Mouse (Mus musculus) kidney, postnatal 0 days (tissue): Measurements from ENCODE around the gene Enthd1. TPM values are rescaled to one million over a fixed set of nuclear protein-coding genes. Genes with fewer than 3 reads are reported as not detected.
"Not testable (repeated sequence)": the region's sequence is repeated elsewhere in the genome, so short reads cannot be mapped to it uniquely, and the experiment has no call there.

Experiments used
- ATAC-seq: fragments of 200-750 bp; cut with Nextera tagmentation; replicated peaks from 2 replicates; pipeline ENCODE4 v1.8.0; 2017; ENCODE audit warnings: low read depth, moderate number of reproducible peaks, moderate TSS enrichment, moderate library complexity; ENCODE audit not compliant: low FRiP score
- DNase-seq: peaks from one replicate; pipeline ENCODE4 v3.0.0-alpha.2; 2016; ENCODE audit warnings: low spot score
- H3K27ac ChIP-seq: fragments of 300-500 bp; sonication (generic); 2 replicates; pipeline ENCODE4 v1.5.1; 2014; ENCODE audit warnings: mild to moderate bottlenecking
- H3K27me3 ChIP-seq: fragments of 300-500 bp; sonication (generic); 2 replicates; pipeline ENCODE4 v1.6.1; 2014; ENCODE audit warnings: low read length, mixed read lengths; ENCODE audit not compliant: insufficient read depth
- H3K36me3 ChIP-seq: fragments of 300-500 bp; sonication (generic); 2 replicates; pipeline ENCODE4 v1.6.1; 2014; ENCODE audit warnings: low read length, mixed read lengths; ENCODE audit not compliant: insufficient read depth
- H3K4me1 ChIP-seq: fragments of 300-500 bp; sonication (generic); replicated peaks from 2 replicates; pipeline ENCODE4 v1.6.1; 2014; ENCODE audit warnings: antibody characterized with exemption, low read length, mixed read lengths; ENCODE audit not compliant: insufficient read depth
- H3K4me2 ChIP-seq: fragments of 300-500 bp; sonication (generic); 2 replicates; pipeline ENCODE4 v1.6.1; 2014; ENCODE audit warnings: mild to moderate bottlenecking, low read length, moderate library complexity, mixed read lengths
- H3K4me3 ChIP-seq: fragments of 300-500 bp; sonication (generic); replicated peaks from 2 replicates; pipeline ENCODE4 v1.5.1; 2014; ENCODE audit warnings: low read depth, low read length
- H3K9ac ChIP-seq: fragments of 300-500 bp; sonication (generic); 2 replicates; pipeline ENCODE4 v1.6.1; 2014; ENCODE audit warnings: low read depth, low read length
- H3K9me3 ChIP-seq: fragments of 300-500 bp; sonication (generic); replicated peaks from 2 replicates; pipeline ENCODE4 v1.6.1; 2016; ENCODE audit warnings: low read length, inconsistent platforms, mixed read lengths
- CTCF ChIP-seq: IDR thresholded peaks from 2 replicates; pipeline ENCODE4 v1.5.1; 2016; ENCODE audit warnings: antibody characterized with exemption, low read depth, mild to moderate bottlenecking, moderate library complexity
- WGBS: fragments of 180-500 bp; shearing (Covaris S2); extraction: QIAGEN DNeasy Blood & Tissue Kit; methylation state at CpG from one replicate; pipeline ENCODE4 v1.1.7; 2014; 5-methylcytosine and 5-hydroxymethylcytosine counted together
- polyA plus RNA-seq: library from polyadenylated mRNA; unstranded; fragments of >200 nt; fragmentation: Nextera tagmentation; extraction: Ambion mirVana; gene quantifications from 2 replicates; pipeline ENCODE4 v1.2.1, GENCODE M21; 2015

The Enthd1 gene
- polyA plus RNA-seq, 1 experiment from 2014 or later: not detected

GRCm38 (mm10) chr15:80586296-80586695, 21.3 kb upstream of the Enthd1 start:
- Histone ChIP-seq H3K4me2 (no peak overlapping the region), H3K9me3 (no peaks in the 10 kb centered on the region), H3K36me3 (no peaks in the 10 kb centered on the region), H3K4me1 (no peaks in the 10 kb centered on the region), H3K27ac (no peak overlapping the region), H3K4me3 (no peak overlapping the region), H3K9ac (no peak overlapping the region), H3K27me3 (no peaks in the 10 kb centered on the region)
- TF ChIP-seq CTCF: no peak
- 44% methylated on average over 4 of the region's 4 CpGs for WGBS
- no peak for ATAC-seq
- no peak for DNase-seq

GRCm38 (mm10) chr15:80582581-80583495, 17.9 kb upstream of the Enthd1 start:
- H3K27me3 ChIP-seq: no peaks in the 10 kb centered on the region

GRCm38 (mm10) chr15:80580585-80580984, 15.6 kb upstream of the Enthd1 start:
- DNase-seq, H3K4me2 ChIP-seq, H3K4me1 ChIP-seq, H3K36me3 ChIP-seq, H3K9me3 ChIP-seq, H3K9ac ChIP-seq, H3K27ac ChIP-seq, ATAC-seq, H3K27me3 ChIP-seq, H3K4me3 ChIP-seq: not testable (repeated sequence)
- WGBS: 77% methylated on average over 1 of the region's 1 CpGs

More at GRCm38 (mm10) chr15:80582581-80583495, 17.9 kb upstream of the Enthd1 start:
- WGBS: 52% methylated on average over 20 of the region's 20 CpGs
- Histone ChIP-seq H3K9ac (no peak overlapping the region), H3K27ac (no peak overlapping the region), H3K4me1 (no peaks in the 10 kb centered on the region), H3K36me3 (no peaks in the 10 kb centered on the region), H3K4me2 (no peak overlapping the region), H3K4me3 (no peak overlapping the region), H3K9me3 (no peaks in the 10 kb centered on the region)
- TF ChIP-seq CTCF: no peak
- DNase-seq: no peak
- no peak for ATAC-seq

GRCm38 (mm10) chr15:80579121-80579520, 14.2 kb upstream of the Enthd1 start:
- Histone ChIP-seq H3K36me3 (no peaks in the 10 kb centered on the region), H3K4me1 (no peaks in the 10 kb centered on the region), H3K9me3 (no peaks in the 10 kb centered on the region), H3K27me3 (no peaks in the 10 kb centered on the region; the same call in 1 of the 2 replicates), H3K9ac (no peak overlapping the region), H3K4me2 (no peak overlapping the region), H3K27ac (no peak overlapping the region), H3K4me3 (no peak overlapping the region)
- no peak for ATAC-seq
- no peak for TF ChIP-seq CTCF
- 51% methylated on average over 3 of the region's 3 CpGs for WGBS
- no peak for DNase-seq

- Histone ChIP-seq H3K9me3 (no peaks in the 10 kb centered on the region), H3K27me3 (no peaks in the 10 kb centered on the region; the same call in 1 of the 2 replicates), H3K4me3 (no peak overlapping the region), H3K4me1 (no peaks in the 10 kb centered on the region), H3K36me3 (no peaks in the 10 kb centered on the region), H3K27ac (no peak overlapping the region), H3K9ac (no peak overlapping the region), H3K4me2 (no peak overlapping the region)
- no peak for ATAC-seq
- 17% methylated on average over 22 of the region's 22 CpGs for WGBS
- TF ChIP-seq CTCF: no peak
- no peak for DNase-seq
These were observed 12.4 kb upstream of the Enthd1 start for GRCm38 (mm10) chr15:80577166-80577960.

GRCm38 (mm10) chr15:80576415-80576994, 11.5 kb upstream of the Enthd1 start:
- 73% methylated on average over 11 of the region's 11 CpGs for WGBS
- no peaks in the 10 kb centered on the region for H3K4me1 ChIP-seq
- no peak for ATAC-seq

More at GRCm38 (mm10) chr15:80576415-80576994, 11.5 kb upstream of the Enthd1 start:
- TF ChIP-seq CTCF: no peak
- Histone ChIP-seq H3K4me2 (no peak overlapping the region), H3K27me3 (no peaks in the 10 kb centered on the region; the same call in 1 of the 2 replicates), H3K9me3 (no peaks in the 10 kb centered on the region), H3K27ac (no peak overlapping the region), H3K36me3 (no peaks in the 10 kb centered on the region), H3K4me3 (no peak overlapping the region), H3K9ac (no peak overlapping the region)
- DNase-seq: no peak
